Mouse (Mus musculus): ENCODE measurements around the gene Eif3j1. TPM values are rescaled to one million over a fixed set of nuclear protein-coding genes. Genes with fewer than 3 reads are reported as not detected.

The Eif3j1 gene
- polyA plus RNA-seq, 1 experiment: 9.4 TPM

DNA sequence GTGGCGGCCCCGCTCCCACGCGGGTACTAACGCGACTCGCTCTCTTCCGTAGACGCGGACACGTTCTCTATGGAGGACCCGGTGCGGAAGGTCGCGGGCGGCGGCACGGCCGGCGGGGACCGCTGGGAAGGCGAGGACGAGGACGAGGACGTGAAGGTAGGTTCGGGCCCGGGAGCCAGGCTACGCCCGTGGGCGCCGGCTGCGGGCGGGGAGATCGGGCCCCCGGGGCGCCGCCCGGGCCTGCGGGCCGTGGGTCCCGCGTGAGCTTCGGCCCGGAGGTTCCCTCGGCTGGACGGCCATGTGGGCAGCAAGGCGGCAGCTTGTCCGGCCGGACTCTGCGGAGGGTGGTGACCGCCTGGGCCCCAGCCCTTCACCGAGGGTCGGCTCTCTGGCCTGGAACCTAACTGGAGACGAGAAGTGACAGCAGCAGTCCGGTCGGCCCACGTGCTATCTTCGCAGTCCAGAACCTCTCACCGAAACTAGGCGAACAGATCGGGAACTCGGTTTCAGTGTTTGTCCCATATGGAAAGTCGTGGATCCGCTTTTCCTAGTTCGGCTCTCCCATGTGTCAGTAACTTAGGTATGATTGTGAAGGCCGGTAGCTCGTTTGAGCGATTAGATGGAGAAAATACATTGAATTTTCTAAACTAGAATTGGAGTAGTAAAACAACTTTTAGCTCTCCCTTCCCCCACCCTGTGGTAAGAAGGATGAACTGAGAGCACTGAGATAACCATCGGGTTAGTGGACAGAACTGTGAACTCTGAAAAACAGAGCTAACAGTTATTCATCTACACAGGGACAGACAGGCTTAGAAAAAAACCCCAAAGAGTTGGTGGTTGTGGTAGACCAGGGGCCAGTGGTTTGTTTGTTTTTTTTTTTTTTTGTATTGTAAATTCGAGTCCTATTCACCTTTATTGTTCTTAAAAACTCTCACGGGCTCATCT is 682 bp downstream of the Eif3j1 start:
- Histone ChIP-seq H3K4me1 (ENCODE audit: control insufficient read depth, insufficient read depth, low read length) (no peaks in the 10 kb centered on the region; the same call in 1 of the 2 replicates), H3K36me3 (ENCODE audit: control insufficient read depth, insufficient read depth, low read length) (no peaks in the 10 kb centered on the region; the same call in 1 of the 2 replicates), H3K27ac (ENCODE audit: control insufficient read depth, insufficient read depth, low read depth, low read length) (peak overlapping the region; percentile 91), H3K27me3 (ENCODE audit: control insufficient read depth, insufficient read depth, low read length) (no peaks in the 10 kb centered on the region), H3K4me3 (ENCODE audit: control insufficient read depth, low read depth, low read length) (peak overlapping the region; percentile 99)
- TF ChIP-seq POLR2A (IDR thresholded peaks at IDR 0.05; ENCODE audit: control insufficient read depth, low read depth, low read length): peak; percentile 25; the same call in 1 of the 2 replicates
- no peak for TF ChIP-seq CTCF (IDR thresholded peaks at IDR 0.05; ENCODE audit: control insufficient read depth, insufficient read depth, insufficient replicate concordance, low read depth, low read length)

DNA sequence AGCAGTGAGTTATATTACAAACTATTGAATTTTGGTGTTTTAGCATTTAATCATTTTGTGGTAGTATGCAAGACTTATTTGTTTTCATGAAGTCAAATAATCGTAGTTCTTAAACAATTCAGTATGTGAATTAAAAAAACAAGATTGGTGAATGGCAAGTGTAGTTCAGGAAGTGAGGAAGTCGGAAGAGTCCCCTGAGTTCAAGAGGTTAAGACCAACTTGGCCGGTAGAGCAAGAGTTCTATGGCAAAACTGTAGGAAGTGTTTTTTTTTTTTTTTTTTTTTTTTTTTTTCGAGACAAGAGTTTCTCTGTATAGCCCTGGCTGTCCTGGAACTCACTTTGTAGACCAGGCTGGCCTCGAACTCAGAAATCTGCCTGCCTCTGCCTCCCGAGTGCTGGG is 3.6 kb downstream of the Eif3j1 start:
- no peaks in the 10 kb centered on the region; the same call in 1 of the 2 replicates for H3K4me1 ChIP-seq (ENCODE audit: control insufficient read depth, insufficient read depth, low read length)
- H3K36me3 ChIP-seq (ENCODE audit: control insufficient read depth, insufficient read depth, low read length): no peaks in the 10 kb centered on the region; the same call in 1 of the 2 replicates
- H3K27me3 ChIP-seq (ENCODE audit: control insufficient read depth, insufficient read depth, low read length): no peaks in the 10 kb centered on the region
- TF ChIP-seq POLR2A (IDR thresholded peaks at IDR 0.05; ENCODE audit: control insufficient read depth, low read depth, low read length) (no peak), CTCF (IDR thresholded peaks at IDR 0.05; ENCODE audit: control insufficient read depth, insufficient read depth, insufficient replicate concordance, low read depth, low read length) (no peak)
- no peak overlapping the region for H3K4me3 ChIP-seq (ENCODE audit: control insufficient read depth, low read depth, low read length)
- no peak overlapping the region for H3K27ac ChIP-seq (ENCODE audit: control insufficient read depth, insufficient read depth, low read depth, low read length)

DNA sequence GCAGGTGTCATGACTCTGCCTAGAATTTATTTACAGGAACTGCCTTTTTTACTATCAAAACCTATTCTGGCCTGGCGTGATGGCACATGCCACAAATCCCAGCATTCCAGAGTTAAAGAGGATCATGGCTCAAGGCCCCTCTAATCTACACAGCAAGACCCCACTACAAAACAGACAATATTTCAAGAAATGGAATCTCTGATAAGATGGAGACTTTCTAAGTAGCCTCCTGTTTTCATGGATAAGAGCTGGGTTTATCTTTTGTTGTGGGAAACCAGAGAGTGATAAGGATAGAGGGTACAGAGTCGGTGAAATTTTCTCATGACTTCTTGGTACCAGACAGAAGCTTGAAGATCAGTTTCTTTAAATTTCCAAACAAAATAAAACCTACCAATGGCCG is 7.7 kb downstream of the Eif3j1 start:
- H3K4me1 ChIP-seq (ENCODE audit: control insufficient read depth, insufficient read depth, low read length): no peaks in the 10 kb centered on the region
- TF ChIP-seq POLR2A (IDR thresholded peaks at IDR 0.05; ENCODE audit: control insufficient read depth, low read depth, low read length) (no peak), CTCF (IDR thresholded peaks at IDR 0.05; ENCODE audit: control insufficient read depth, insufficient read depth, insufficient replicate concordance, low read depth, low read length) (no peak)
- no peaks in the 10 kb centered on the region for H3K27me3 ChIP-seq (ENCODE audit: control insufficient read depth, insufficient read depth, low read length)
- H3K27ac ChIP-seq (ENCODE audit: control insufficient read depth, insufficient read depth, low read depth, low read length): no peak overlapping the region
- H3K36me3 ChIP-seq (ENCODE audit: control insufficient read depth, insufficient read depth, low read length): no peaks in the 10 kb centered on the region; the same call in 1 of the 2 replicates
- H3K4me3 ChIP-seq (ENCODE audit: control insufficient read depth, low read depth, low read length): no peak overlapping the region

DNA sequence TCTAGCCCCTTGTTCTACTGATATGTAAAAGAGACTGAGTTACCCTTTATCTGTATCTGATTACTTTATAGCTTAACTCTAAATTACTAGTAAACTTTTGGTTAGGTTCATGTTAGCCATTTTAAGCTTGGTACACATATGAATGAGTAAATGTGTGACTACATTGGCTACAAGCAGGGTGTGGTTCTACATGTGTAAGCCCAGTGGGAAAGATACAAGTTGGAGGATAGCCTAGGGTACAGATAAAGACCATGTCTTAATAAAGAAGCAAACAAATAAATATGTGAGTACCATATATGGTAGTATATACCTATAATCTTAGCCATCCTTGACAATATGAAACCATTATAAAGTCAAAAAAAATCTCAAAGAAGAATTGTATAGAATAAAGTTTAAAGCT is 15.6 kb downstream of the Eif3j1 start:
- Histone ChIP-seq H3K36me3 (ENCODE audit: control insufficient read depth, insufficient read depth, low read length) (no peaks in the 10 kb centered on the region), H3K27me3 (ENCODE audit: control insufficient read depth, insufficient read depth, low read length) (no peaks in the 10 kb centered on the region), H3K27ac (ENCODE audit: control insufficient read depth, insufficient read depth, low read depth, low read length) (no peak overlapping the region), H3K4me3 (ENCODE audit: control insufficient read depth, low read depth, low read length) (no peak overlapping the region), H3K4me1 (ENCODE audit: control insufficient read depth, insufficient read depth, low read length) (no peaks in the 10 kb centered on the region)
- no peak for TF ChIP-seq CTCF (IDR thresholded peaks at IDR 0.05; ENCODE audit: control insufficient read depth, insufficient read depth, insufficient replicate concordance, low read depth, low read length)
- TF ChIP-seq POLR2A (IDR thresholded peaks at IDR 0.05; ENCODE audit: control insufficient read depth, low read depth, low read length): no peak

DNA sequence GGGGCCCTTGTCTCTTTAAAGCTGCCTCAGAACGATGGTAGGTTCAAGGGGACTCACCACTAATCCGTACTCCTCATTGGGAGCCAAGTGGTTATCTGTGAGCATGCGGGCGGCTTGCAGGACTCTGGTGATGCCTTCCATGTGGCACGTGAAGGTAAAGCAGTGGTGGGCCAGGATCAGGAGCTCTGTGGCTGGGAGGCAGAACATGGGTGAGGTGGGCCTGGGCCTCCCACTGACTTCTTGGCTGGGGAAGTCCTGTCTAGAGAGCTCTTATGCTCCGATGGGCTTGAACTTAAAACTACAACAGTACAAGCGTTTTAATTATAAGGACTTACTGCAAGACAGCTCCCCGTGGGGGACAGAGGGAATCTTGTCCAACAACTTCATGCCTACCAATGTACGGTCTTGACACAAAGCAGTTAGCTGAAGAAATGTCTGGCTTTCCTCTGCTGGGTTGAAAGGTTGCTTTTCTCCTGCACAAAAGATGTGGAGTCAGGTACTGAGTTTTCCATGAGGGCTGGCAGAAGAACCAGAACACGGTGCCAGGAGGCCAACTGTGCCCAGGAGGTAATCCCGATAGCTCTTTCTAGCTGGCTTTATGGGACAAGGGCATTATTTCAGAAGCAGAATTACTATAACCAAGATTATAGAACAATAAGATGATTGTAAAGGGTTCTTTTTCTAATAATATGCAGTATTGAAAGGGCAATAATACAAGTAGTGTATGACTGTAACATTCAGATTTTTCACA is 31.2 kb downstream of the Eif3j1 start:
- Histone ChIP-seq H3K27me3 (ENCODE audit: control insufficient read depth, insufficient read depth, low read length) (no peaks in the 10 kb centered on the region), H3K36me3 (ENCODE audit: control insufficient read depth, insufficient read depth, low read length) (peaks cover 4% of the 10 kb centered on the region), H3K4me1 (ENCODE audit: control insufficient read depth, insufficient read depth, low read length) (no peaks in the 10 kb centered on the region), H3K4me3 (ENCODE audit: control insufficient read depth, low read depth, low read length) (no peak overlapping the region), H3K27ac (ENCODE audit: control insufficient read depth, insufficient read depth, low read depth, low read length) (no peak overlapping the region)
- TF ChIP-seq POLR2A (IDR thresholded peaks at IDR 0.05; ENCODE audit: control insufficient read depth, low read depth, low read length) (no peak), CTCF (IDR thresholded peaks at IDR 0.05; ENCODE audit: control insufficient read depth, insufficient read depth, insufficient replicate concordance, low read depth, low read length) (no peak)

DNA sequence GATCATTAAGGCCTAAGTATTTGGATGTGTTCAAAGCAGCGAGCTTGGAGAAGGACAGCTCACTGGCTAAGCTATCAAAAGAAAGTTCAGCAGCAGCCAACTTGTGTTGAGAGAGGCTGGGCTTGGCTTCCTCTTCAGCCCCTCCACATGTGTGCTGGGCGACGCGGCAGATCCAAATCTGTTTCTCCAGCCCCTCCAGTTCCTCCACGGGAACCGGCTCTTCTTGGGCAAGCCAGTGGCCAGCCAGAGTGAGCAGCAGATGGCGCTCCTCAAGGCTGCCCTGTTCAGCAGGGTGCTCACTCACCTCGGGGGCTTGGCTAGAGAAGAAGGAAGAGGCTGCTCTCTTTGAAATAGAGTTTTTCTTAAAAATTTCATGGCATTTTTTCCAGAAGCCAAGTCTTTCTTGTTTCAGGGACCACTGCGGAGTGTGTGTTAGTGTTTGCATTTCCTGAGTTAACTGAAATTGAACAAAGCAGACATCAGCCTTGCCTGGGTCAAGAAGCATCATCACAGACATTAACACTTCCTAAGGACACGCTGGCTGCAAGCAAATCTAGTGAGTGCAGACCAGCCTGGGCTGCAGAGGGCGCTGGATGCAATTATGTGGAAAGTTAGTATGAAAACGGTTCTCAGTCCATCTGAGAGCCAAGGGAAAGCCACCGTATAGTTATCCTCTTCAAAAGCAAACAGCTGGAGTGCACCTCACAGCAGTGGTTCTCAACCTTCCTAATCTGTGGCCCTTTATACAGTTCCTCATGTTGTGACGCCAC is 37.0 kb downstream of the Eif3j1 start:
- Histone ChIP-seq H3K27ac (ENCODE audit: control insufficient read depth, insufficient read depth, low read depth, low read length) (no peak overlapping the region), H3K36me3 (ENCODE audit: control insufficient read depth, insufficient read depth, low read length) (no peaks in the 10 kb centered on the region), H3K27me3 (ENCODE audit: control insufficient read depth, insufficient read depth, low read length) (no peaks in the 10 kb centered on the region), H3K4me1 (ENCODE audit: control insufficient read depth, insufficient read depth, low read length) (no peaks in the 10 kb centered on the region), H3K4me3 (ENCODE audit: control insufficient read depth, low read depth, low read length) (no peak overlapping the region)
- no peak for TF ChIP-seq POLR2A (IDR thresholded peaks at IDR 0.05; ENCODE audit: control insufficient read depth, low read depth, low read length)
- TF ChIP-seq CTCF (IDR thresholded peaks at IDR 0.05; ENCODE audit: control insufficient read depth, insufficient read depth, insufficient replicate concordance, low read depth, low read length): no peak

All from testis, adult 2 months (tissue).